Mouse (Mus musculus): Measurements from ENCODE around the gene Gm49380. TPM values are rescaled to one million over a fixed set of nuclear protein-coding genes. Genes with fewer than 3 reads are reported as not detected.

The Gm49380 gene
- total RNA-seq, 2 experiments from 2014 or later, result 0.14 to 0.29 TPM

GRCm38 (mm10) chr9:44048541-44049380 lies 64.5 kb downstream of the Gm49380 start:
- no peak for DNase-seq (ENCODE audit: low spot score in 2 of 2)

DNA sequence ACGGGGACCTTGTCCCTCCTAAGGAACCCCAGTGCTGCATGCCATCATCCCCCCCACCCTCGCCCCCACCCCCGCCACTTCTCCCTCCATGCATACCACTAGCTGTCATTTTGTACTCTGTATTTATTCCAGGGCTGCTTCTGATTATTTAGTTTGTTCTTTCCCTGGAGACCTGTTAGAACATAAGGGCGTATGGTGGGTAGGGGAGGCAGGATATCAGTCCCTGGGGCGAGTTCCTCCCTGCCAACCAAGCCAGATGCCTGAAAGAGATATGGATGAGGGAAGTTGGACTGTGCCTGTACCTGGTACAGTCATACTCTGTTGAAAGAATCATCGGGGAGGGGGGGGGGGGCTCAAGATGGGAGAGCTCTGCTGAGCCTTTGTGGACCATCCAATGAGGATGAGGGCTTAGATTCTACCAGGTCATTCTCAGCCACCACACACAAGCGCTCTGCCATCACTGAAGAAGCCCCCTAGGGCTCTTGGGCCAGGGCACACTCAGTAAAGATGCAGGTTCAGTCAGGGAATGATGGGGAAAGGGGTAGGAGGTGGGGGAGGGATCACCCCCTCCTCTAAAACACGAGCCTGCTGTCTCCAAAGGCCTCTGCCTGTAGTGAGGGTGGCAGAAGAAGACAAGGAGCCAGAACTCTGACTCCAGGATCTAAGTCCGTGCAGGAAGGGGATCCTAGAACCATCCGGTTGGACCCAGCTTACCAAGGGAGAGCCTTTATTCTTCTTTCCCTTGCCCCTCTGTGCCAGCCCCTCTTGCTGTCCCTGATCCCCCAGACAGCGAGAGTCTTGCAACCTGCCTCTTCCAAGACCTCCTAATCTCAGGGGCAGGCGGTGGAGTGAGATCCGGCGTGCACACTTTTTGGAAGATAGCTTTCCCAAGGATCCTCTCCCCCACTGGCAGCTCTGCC lies 65.5 kb downstream of the Gm49380 start:
- no peak for DNase-seq (ENCODE audit: low spot score in 2 of 2)

- DNase-seq (ENCODE audit: low spot score in 2 of 2), result no peak
These were observed 66.2 kb downstream of the Gm49380 start for GRCm38 (mm10) chr9:44047071-44047470.

DNA sequence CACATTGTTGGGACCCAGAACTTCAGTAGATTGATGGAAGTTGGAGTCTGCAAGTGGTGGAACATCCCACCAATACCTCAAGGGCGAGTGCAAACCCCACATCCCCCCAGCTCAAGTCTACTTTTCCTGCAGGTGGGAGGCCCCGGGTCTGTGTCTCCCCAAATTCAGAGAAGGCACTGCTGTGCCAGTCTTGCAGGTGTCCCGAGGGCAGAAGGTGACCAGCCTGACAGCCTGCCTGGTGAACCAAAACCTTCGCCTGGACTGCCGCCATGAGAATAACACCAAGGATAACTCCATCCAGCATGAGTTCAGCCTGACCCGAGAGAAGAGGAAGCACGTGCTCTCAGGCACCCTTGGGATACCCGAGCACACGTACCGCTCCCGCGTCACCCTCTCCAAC lies 66.9 kb downstream of the Gm49380 start:
- no peak for DNase-seq (ENCODE audit: low spot score in 2 of 2)

- no peak for DNase-seq (ENCODE audit: low spot score in 2 of 2)
These were observed 67.4 kb downstream of the Gm49380 start for GRCm38 (mm10) chr9:44045884-44046272.

DNA sequence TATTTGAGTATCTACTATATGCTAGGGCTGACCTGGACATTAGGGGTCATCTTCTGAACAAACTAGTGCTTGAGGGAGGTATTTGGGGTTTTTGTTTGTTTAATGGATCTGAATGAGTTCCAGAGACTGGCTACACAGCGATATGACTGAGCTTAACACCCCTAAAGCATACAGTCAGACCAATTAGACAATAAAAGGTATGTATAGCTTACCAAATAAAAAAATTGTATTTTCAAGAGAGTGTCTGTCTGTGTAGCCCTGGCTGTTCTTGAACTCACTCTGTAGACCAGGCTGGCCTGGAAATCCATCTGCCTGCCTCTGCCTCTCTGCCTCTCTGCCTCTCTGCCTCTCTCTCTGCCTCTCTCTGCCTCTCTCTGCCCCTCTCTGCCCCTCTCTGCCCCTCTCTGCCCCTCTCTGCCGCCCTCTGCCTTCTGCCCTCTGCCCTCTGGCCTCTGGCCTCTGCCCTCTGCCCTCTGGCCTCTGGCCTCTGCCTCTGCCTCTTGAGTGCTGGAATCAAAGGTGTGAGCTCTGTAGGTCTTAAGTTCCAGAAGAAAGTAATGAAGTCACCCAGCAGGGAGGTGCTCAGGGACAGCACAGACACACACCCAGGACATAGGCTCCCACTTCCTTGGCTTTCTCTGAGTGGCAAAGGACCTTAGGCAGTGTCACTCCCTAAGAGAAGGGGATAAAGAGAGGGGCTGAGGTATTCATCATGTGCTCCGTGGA lies 68.0 kb downstream of the Gm49380 start:
- no peak for DNase-seq (ENCODE audit: low spot score in 2 of 2)

GRCm38 (mm10) chr9:44044426-44045157 lies 68.7 kb downstream of the Gm49380 start:
- no peak for DNase-seq (ENCODE audit: low spot score in 2 of 2)

- no peak for DNase-seq (ENCODE audit: low spot score in 2 of 2)
These were observed 69.4 kb downstream of the Gm49380 start for GRCm38 (mm10) chr9:44043708-44044425.

- peak; percentile 68 to 76 for DNase-seq (ENCODE audit: low spot score in 2 of 2)
These were observed 70.2 kb downstream of the Gm49380 start, which contains the start of gene Thy1 for GRCm38 (mm10) chr9:44042836-44043707. TSS of gene Thy1 (plus strand) at chr9:44043384.

- DNase-seq (ENCODE audit: low spot score in 2 of 2), result no peak
These were observed 71.0 kb downstream of the Gm49380 start for GRCm38 (mm10) chr9:44042396-44042680.

GRCm38 (mm10) chr9:44041511-44042395 lies 71.5 kb downstream of the Gm49380 start:
- DNase-seq (ENCODE audit: low spot score in 2 of 2), result no peak

- no peak for DNase-seq (ENCODE audit: low spot score in 2 of 2)
These were observed 76.2 kb downstream of the Gm49380 start for GRCm38 (mm10) chr9:44037106-44037505.

DNA sequence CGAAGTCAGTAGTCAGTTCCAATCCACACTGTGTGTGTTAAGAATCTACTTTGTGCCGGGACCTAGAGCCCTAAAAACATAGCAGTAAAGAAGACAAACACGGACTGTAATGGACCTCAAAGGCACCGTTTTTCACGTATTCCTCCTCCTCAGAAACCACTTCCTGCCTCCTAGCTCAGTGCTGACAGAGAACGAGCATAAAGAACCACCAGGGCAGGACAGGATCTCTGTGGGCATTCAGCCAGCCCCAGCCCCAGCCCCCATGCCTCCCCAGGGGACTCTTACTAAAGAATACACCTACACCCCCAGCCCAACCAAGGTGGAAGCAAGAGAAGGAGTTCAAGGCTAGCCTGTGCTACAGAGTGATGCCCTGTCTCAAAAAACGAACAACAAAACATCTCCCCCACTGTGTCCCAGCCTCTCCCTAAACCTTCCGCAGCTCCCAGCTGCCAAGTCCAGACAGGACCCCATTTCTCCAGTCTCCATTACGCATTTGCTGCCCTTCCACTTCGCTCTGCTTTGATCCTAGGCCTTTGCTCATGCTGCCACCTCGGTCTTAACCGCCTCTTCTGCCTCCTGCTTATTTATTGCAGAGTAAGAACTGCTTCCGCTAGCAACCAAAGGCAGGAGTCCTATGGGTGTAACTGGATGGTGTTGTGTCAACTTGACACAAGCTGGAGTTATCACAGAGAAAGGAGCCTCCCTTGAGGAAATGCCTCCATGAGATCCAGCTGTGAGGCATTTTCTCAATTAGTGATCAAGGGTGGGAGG lies 79.2 kb downstream of the Gm49380 start:
- no peak for DNase-seq (ENCODE audit: low spot score in 2 of 2)

- no peak for DNase-seq (ENCODE audit: low spot score in 2 of 2)
These were observed 80.0 kb downstream of the Gm49380 start for GRCm38 (mm10) chr9:44033317-44033716.

- DNase-seq (ENCODE audit: low spot score in 2 of 2), result no peak
These were observed 81.4 kb downstream of the Gm49380 start for GRCm38 (mm10) chr9:44031946-44032345.

DNA sequence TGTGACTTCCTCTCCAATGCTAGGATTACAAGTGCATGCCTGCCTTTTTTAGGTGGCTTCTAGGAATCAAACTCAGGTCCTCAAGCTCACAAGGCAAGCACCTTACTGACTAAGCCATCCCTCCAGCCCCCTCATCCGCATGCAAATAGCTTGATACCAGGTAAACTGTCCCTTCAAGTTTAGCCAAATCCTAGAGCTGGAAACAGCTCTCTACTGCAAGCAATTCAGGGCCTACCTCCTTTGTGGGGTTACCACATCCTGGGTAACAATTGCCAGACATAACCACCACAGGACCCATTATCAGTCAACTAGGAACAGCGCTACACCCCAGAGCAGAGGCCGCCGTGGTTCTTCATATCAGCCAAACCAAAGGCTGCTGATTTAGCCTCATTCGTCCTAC lies 82.2 kb downstream of the Gm49380 start:
- no peak for DNase-seq (ENCODE audit: low spot score in 2 of 2)

DNA sequence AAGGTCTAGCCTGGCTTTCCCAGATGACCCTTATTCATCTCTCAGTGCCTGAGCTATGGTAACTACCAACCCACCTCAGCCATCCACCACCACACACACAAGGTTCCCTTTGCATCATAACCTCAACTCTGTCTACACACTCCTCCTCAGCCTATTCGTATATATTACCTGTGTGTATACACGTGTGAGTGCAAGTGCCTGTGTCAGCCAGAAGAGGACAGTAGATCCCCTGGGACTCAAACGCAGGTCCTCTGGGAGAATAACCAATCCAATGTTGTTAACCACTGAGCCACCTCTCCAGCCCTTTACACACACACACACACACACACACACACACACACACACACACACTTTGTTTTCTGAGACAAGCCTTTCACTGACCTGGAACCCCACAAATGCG lies 82.7 kb downstream of the Gm49380 start:
- no peak for DNase-seq (ENCODE audit: low spot score in 2 of 2)

Measured in layer of hippocampus, postnatal 14 days (tissue).